Mouse (Mus musculus) midbrain, embryonic 10.5 days (tissue): ENCODE measurements around the gene Gm20388. TPM values are rescaled to one million over a fixed set of nuclear protein-coding genes. Genes with fewer than 3 reads are reported as not detected.
A peak's percentile ranks its signal among the peaks of the same experiment; 100 is the strongest.

Experiments used
- DNase-seq: peaks from one replicate; pipeline ENCODE4 v3.0.0-alpha.2; 2017; ENCODE audit warnings: low spot score
- H3K27ac ChIP-seq: fragments of 300-500 bp; sonication (generic); replicated peaks from 2 replicates; pipeline ENCODE4 v1.5.1; 2016; ENCODE audit warnings: mild to moderate bottlenecking
- H3K27me3 ChIP-seq: fragments of 300-500 bp; sonication (generic); 2 replicates; pipeline ENCODE4 v1.6.1; 2016; ENCODE audit warnings: low read depth, mild to moderate bottlenecking; ENCODE audit not compliant: poor library complexity, severe bottlenecking
- H3K36me3 ChIP-seq: fragments of 300-500 bp; sonication (generic); 2 replicates; pipeline ENCODE4 v1.6.1; 2016; ENCODE audit warnings: mild to moderate bottlenecking, moderate library complexity
- H3K4me1 ChIP-seq: fragments of 300-500 bp; sonication (generic); 2 replicates; pipeline ENCODE4 v1.6.1; 2016
- H3K4me3 ChIP-seq: fragments of 300-500 bp; sonication (generic); 2 replicates; pipeline ENCODE4 v1.5.1; 2016; ENCODE audit warnings: mild to moderate bottlenecking, moderate library complexity
- H3K9me3 ChIP-seq: fragments of 300-500 bp; sonication (generic); replicated peaks from 2 replicates; pipeline ENCODE4 v1.6.1; 2016; ENCODE audit warnings: mild to moderate bottlenecking
- WGBS: fragments of 180-500 bp; shearing (Covaris S2); methylation state at CpG from one replicate; pipeline ENCODE4 v1.1.7; 2016; 5-methylcytosine and 5-hydroxymethylcytosine counted together
- polyA plus RNA-seq: library from polyadenylated mRNA; unstranded; fragments of >200 nt; fragmentation: Nextera tagmentation; extraction: Ambion mirVana; gene quantifications from 2 replicates; pipeline ENCODE4 v1.2.1, GENCODE M21; 2016

Gene Gm20388
- polyA plus RNA-seq, 1 experiment from 2014 or later = 7.1 TPM

DNA sequence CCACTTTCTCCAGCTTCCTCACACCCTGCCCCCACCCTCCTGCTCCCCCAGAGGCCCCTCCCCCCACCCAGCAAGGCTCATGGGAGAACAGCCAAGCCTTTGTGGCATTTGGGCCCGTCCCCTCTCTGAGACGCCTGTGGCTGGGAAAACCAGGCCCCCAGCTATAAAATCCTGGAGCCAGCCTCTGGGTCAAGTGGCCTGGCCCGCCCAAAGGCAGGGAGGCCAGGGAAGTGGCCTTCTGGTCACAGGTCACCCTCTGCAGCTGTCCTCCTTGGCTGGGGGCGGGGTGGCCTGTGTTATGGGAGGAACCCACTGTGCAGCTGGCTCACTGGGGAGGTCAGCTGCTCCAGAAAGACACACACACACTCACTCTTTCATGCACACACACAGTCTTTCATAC lies 354.8 kb downstream of the Gm20388 start:
- H3K4me1 ChIP-seq = peaks cover 98% of the 10 kb centered on the region
- WGBS = 2% methylated on average over 4 of the region's 4 CpGs
- peak overlapping the region; percentile 34 for H3K4me3 ChIP-seq
- H3K27ac ChIP-seq = peak overlapping the region; percentile 93
- H3K36me3 ChIP-seq = no peaks in the 10 kb centered on the region
- peaks cover 28% of the 10 kb centered on the region for H3K27me3 ChIP-seq
- DNase-seq = peak; percentile 89
- H3K9me3 ChIP-seq = no peaks in the 10 kb centered on the region

DNA sequence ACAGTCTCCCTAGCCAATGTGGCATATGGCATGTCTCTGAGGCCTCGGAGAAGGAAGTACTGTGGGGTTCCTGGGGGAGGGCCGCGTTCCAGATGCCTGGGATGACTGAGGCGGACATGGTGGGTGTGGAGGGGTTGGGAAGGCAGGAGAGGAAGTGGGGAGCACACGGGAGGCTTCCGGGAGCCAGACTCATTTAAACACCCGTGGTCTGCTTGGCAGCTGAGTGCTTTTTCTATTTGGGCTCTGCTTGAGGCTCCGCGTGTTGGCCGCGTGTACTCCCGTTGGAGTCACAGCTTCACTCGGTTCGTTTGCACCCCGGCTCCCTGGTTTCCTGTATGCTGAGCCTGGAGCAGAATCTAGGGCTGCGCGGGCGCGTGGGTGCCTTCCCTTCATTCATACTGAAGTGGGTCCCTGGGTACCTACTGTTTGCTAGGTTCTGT lies 357.9 kb downstream of the Gm20388 start:
- 84% methylated on average over 19 of the region's 19 CpGs for WGBS
- no peaks in the 10 kb centered on the region for H3K36me3 ChIP-seq
- DNase-seq = no peak
- H3K4me1 ChIP-seq = peaks cover 90% of the 10 kb centered on the region
- no peaks in the 10 kb centered on the region for H3K9me3 ChIP-seq
- H3K4me3 ChIP-seq = no peak overlapping the region
- peak overlapping the region; percentile 93 for H3K27ac ChIP-seq
- peaks cover 22% of the 10 kb centered on the region for H3K27me3 ChIP-seq

DNA sequence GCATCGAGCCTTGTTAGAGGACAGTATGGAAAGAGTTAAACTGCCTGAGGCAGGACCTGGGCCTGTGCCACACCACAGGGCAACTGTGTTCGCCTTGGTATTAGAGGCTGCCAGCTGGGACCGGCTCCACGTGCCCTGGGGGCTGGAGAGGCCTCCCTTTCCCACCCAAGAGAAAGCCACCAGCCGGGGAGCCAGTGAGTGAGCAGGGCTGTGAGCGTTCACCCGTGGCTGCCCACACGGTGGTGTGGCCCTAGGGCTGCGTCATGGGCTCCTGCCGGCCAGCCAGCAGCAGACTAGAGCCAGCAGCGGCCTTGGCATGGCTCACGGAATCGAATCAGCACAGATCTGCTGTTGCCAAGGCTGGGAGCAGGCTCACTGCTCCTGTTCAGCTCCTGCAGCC lies 359.8 kb downstream of the Gm20388 start:
- no peak for DNase-seq
- WGBS = 86% methylated on average over 13 of the region's 13 CpGs

DNA sequence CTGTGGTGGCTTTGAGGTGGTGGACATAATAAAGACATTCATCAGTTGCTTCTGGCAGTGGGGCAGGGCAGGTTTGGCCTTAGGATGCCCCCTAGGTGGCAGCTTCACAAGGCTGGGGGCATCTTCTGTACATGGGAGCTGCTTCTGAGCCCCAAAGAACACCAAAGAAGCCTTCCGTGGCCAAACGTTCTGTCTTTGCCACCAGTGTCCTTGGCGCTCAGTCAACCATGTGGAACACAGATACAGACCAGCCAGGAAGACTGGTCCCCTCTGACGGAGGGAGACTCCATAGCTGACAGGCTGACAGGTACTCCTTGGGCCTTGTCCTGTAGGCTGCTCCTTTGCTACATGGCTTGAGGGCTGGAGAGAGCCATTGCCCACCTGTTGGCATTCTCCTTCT lies 362.8 kb downstream of the Gm20388 start:
- 84% methylated on average over 4 of the region's 4 CpGs for WGBS
- no peaks in the 10 kb centered on the region for H3K9me3 ChIP-seq
- no peaks in the 10 kb centered on the region for H3K36me3 ChIP-seq
- peaks cover 90% of the 10 kb centered on the region for H3K4me1 ChIP-seq
- no peak for DNase-seq
- no peak overlapping the region for H3K4me3 ChIP-seq
- H3K27me3 ChIP-seq = peaks cover 55% of the 10 kb centered on the region
- H3K27ac ChIP-seq = peak overlapping the region; percentile 93

More for the DNA sequence above, 359.8 kb downstream of the Gm20388 start:
- H3K4me3 ChIP-seq = no peak overlapping the region
- H3K27me3 ChIP-seq = peaks cover 38% of the 10 kb centered on the region
- peak overlapping the region; percentile 59 for H3K27ac ChIP-seq
- no peaks in the 10 kb centered on the region for H3K36me3 ChIP-seq
- H3K4me1 ChIP-seq = peaks cover 90% of the 10 kb centered on the region
- H3K9me3 ChIP-seq = no peaks in the 10 kb centered on the region

DNA sequence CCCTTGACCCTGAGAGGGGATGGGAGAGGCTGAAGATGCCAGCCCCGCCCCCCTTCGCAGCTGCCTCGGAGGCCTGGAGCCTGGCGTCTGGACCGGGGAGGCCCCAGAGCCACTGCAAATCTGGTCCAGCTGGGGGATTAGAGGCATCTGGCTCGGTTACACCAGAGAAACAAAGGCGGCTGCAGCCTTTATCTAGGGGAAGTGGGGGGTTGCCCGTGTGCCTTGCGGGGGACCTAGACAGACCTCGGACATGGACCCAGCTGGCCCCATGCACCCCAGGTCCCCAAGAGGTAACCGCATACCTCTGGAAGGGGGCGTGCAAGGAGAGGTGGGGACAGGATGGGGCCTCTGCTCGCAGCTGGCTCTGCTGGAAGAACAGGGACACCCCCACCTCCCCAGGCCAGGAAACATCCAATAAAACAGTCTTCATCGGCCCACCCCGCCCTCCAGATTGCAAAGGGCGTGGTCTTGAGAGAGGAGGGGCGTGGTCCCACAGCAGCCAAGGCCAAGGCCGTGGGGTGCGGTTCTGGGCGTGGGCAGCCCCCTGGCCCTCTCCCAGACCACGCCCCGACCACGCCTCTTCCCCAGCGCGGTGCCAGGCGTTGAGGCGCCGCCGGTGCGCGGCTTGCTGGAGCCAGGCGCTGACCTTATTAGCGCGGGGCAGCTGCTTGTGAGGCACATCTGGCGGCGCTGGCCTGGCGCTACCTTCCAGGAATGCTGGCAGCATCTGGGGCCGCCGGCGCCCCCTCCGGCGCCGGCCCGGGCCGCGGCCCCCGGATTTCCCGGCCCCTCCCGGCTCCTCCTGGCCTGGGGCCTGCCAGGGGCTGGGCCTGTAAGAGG lies 365.6 kb downstream of the Gm20388 start:
- Histone ChIP-seq H3K9me3 (no peaks in the 10 kb centered on the region), H3K4me3 (peak overlapping the region; percentile 55), H3K36me3 (no peaks in the 10 kb centered on the region), H3K27me3 (peaks cover 72% of the 10 kb centered on the region), H3K4me1 (peaks cover 86% of the 10 kb centered on the region), H3K27ac (peak overlapping the region; percentile 93)
- peak; percentile 92 for DNase-seq
- under 1% methylated on average over 49 of the region's 49 CpGs for WGBS

DNA sequence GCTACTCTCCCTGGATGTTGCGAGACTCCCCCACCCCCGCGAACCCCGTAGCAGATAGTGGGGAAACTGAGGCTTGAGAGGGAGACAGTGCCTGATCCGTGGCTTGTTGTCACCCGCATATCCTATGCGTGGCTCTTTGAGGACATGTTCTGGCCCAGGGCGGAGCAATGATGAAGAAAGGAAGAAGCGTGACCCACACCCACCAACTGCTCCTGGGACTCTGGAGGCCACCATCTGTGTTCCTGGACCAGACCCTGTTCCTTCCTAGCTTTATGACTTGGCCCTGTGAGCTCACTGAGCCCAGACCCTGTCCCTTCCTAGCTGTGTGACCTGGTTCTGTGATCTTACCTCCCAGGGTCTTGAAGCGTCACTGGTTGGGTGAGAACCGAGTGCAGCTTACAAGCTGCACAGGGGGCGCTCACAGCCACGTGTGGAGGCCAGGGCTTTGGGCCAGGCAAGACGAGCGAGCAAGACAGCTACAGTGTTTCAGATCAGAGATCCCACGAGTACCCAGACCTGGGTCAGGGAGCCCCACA lies 366.3 kb downstream of the Gm20388 start:
- DNase-seq = peak; percentile 60
- Histone ChIP-seq H3K4me1 (peaks cover 86% of the 10 kb centered on the region), H3K4me3 (peak overlapping the region; percentile 55), H3K27ac (peak overlapping the region; percentile 93), H3K27me3 (peaks cover 72% of the 10 kb centered on the region), H3K36me3 (no peaks in the 10 kb centered on the region), H3K9me3 (no peaks in the 10 kb centered on the region)
- WGBS = 3% methylated on average over 16 of the region's 16 CpGs

DNA sequence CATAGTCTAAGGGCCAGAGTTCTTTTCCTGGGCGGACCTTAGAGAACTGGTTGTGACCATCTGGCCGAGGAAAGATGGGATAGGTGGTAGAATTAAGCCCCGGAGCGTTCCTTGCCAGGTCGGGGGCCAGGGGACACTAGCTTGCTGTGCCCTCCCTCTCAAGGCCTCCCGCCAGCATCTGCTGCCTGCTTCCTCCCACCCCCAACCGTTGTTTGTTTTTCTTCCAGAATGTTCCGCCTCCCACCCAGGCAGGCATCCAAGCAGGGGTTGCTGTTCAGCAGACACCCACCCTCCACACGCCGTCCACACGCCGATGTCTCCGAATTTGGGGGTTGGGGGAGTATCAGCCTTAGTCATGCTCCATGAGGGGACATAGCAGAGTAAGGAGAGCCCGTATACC lies 367.4 kb downstream of the Gm20388 start:
- 78% methylated on average over 14 of the region's 14 CpGs for WGBS
- Histone ChIP-seq H3K9me3 (no peaks in the 10 kb centered on the region), H3K36me3 (no peaks in the 10 kb centered on the region), H3K27ac (peak overlapping the region; percentile 93), H3K27me3 (peaks cover 75% of the 10 kb centered on the region), H3K4me3 (no peak overlapping the region), H3K4me1 (peaks cover 95% of the 10 kb centered on the region)
- DNase-seq = no peak

DNA sequence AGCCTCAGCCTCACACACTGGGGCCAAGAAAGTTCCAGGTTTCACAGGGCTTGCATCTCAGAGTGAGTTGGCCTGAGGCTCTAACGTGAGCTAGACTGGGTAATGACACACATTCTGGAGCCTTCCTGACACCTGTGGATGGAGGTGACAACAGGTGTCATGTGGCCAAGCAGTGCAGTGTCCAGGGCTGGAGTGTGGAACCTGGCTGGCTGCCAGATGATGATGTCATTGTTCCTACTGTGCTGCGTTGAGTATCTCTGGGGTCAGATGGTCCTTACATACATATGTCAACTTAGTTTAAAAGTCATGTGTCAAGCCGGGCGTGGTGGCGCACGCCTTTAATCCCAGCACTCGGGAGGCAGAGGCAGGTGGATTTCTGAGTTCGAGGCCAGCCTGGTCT lies 368.8 kb downstream of the Gm20388 start:
- Histone ChIP-seq H3K4me3 (no peak overlapping the region), H3K27ac (no peak overlapping the region), H3K4me1 (peaks cover 95% of the 10 kb centered on the region), H3K36me3 (no peaks in the 10 kb centered on the region), H3K27me3 (peaks cover 75% of the 10 kb centered on the region), H3K9me3 (no peaks in the 10 kb centered on the region)
- DNase-seq = no peak
- WGBS = 95% methylated on average over 8 of the region's 8 CpGs

DNA sequence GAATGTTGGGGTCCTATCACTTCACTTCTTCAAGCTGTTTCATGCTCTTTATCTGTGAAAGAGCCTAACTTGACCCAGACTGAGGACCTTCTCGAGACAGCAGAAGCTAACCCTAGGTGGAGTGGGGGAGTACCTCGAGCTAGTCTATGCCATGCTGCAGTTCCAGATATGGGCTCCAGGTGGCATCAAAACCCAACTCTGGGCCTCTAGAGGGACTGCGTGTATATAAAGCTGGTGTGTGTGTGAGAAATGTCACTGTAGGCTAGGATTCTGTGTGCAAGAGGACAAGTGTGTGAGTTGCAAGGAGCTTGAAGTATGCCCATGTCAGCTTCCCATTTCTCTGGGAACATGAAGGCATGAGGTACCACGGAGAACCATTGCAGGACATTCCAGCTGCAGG lies 370.8 kb downstream of the Gm20388 start:
- H3K4me3 ChIP-seq = no peak overlapping the region
- H3K9me3 ChIP-seq = no peaks in the 10 kb centered on the region
- peak; percentile 77 for DNase-seq
- H3K27ac ChIP-seq = peak overlapping the region; percentile 71
- H3K27me3 ChIP-seq = peaks cover 71% of the 10 kb centered on the region
- 19% methylated on average over 4 of the region's 4 CpGs for WGBS
- H3K4me1 ChIP-seq = peaks cover 95% of the 10 kb centered on the region
- H3K36me3 ChIP-seq = no peaks in the 10 kb centered on the region

DNA sequence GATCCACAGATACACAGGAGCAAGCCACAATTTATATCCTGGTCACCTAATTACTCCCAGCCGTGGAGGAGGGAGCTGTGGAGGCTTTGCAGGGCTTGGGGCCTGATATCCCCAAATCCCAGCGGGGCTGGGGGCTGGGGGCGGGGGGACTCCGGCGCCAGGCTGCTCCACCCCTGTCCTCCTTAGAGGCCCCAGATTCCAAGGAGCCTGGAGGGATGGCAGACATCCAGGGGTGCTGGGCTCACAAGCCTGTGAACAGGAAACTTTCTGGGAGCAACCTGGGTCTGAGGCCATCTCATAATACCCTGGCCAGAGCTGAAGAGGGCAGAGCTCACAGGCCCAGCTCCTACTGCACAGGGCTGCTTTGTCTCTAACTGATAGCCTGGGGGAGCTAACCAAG lies 371.8 kb downstream of the Gm20388 start:
- no peaks in the 10 kb centered on the region for H3K9me3 ChIP-seq
- H3K27ac ChIP-seq = peak overlapping the region; percentile 81
- peaks cover 64% of the 10 kb centered on the region for H3K27me3 ChIP-seq
- no peak overlapping the region for H3K4me3 ChIP-seq
- no peak for DNase-seq
- H3K36me3 ChIP-seq = no peaks in the 10 kb centered on the region
- WGBS = 46% methylated on average over 5 of the region's 5 CpGs
- H3K4me1 ChIP-seq = peaks cover 87% of the 10 kb centered on the region

DNA sequence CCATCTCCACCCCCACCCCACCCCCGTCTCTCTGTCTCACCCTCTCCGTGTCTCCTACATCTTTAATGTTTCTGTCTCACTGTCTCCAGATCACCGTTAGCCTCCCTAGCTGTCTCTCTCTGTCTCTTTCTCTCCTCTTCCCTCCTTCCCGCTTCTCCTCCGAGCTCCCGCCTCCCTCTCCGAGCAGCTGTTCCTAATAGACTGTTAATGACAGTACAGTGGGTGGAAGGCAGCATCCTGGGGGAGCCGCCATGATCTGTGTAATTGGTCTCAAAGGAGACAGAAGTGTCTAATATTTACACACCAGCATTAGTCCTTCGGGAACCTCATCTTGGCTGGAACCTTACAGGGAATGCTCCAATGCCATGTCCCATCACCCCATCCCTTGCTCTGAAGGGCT lies 373.6 kb downstream of the Gm20388 start:
- Histone ChIP-seq H3K4me3 (no peak overlapping the region), H3K36me3 (no peaks in the 10 kb centered on the region), H3K9me3 (no peaks in the 10 kb centered on the region), H3K27me3 (peaks cover 46% of the 10 kb centered on the region), H3K27ac (peak overlapping the region; percentile 81), H3K4me1 (peaks cover 88% of the 10 kb centered on the region)
- 55% methylated on average over 9 of the region's 9 CpGs for WGBS
- DNase-seq = no peak

DNA sequence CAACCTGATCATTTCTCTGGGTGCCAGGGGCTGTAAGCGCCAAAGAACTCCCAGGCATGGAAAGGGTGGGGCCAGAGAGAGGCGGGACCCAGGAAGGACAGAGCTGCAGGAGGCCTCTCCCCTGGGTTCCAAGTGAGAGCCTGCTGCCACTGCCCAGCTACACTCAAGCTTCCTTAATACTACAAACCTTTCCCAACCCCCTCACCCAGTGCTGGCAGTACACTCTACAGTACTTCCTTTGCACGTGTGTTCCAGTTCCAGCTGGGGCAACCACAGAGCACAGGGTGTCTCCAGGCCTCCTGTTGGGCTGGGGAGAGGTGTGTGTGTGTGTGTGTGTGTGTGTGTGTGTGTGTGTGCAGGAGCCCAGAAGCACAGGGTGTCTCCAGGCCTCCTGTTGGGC lies 374.4 kb downstream of the Gm20388 start:
- Histone ChIP-seq H3K27ac (peak overlapping the region; percentile 81), H3K4me3 (no peak overlapping the region), H3K36me3 (no peaks in the 10 kb centered on the region), H3K9me3 (no peaks in the 10 kb centered on the region), H3K4me1 (peaks cover 93% of the 10 kb centered on the region), H3K27me3 (peaks cover 49% of the 10 kb centered on the region)
- DNase-seq = no peak
- 45% methylated on average over 3 of the region's 3 CpGs for WGBS

DNA sequence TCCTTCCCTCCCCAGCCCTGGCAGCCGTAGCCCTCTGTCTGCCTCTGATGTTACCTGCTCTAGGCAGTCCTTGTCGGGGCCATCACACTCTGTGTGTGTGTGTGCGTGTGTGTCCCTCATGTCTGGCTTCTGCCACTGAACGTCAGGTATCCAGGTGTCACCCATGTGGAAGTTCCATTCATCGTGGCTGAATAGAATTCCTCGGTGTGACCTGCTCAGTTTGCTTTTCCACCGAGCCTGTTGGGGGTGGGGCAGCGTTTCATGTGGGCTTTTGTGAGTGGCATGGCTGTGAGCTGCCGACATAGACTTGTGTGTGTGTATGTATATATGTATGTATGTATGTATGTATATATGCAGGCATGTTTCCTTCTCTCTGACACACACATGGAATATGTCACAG lies 375.2 kb downstream of the Gm20388 start:
- DNase-seq = no peak
- peak overlapping the region; percentile 81; the same call in 1 of the 2 replicates for H3K27ac ChIP-seq
- no peaks in the 10 kb centered on the region for H3K9me3 ChIP-seq
- peaks cover 93% of the 10 kb centered on the region for H3K4me1 ChIP-seq
- no peak overlapping the region for H3K4me3 ChIP-seq
- peaks cover 46% of the 10 kb centered on the region for H3K27me3 ChIP-seq
- no peaks in the 10 kb centered on the region for H3K36me3 ChIP-seq
- 83% methylated on average over 9 of the region's 9 CpGs for WGBS
